Mouse (Mus musculus) myocyte (in vitro differentiated cells): ENCODE results near the gene Vps4b. TPM values are rescaled to one million over a fixed set of nuclear protein-coding genes. Genes with fewer than 3 reads are reported as not detected.

Experiments
- H3K27me3 ChIP-seq: one replicate; pipeline ENCODE4 v1.6.1; 2011; ENCODE audit not compliant: control insufficient read depth, insufficient read depth, insufficient read length
- H3K36me3 ChIP-seq: one replicate; pipeline ENCODE4 v1.6.1; 2011; ENCODE audit not compliant: control insufficient read depth, insufficient read depth
- H3K4me2 ChIP-seq: one replicate; pipeline ENCODE4 v1.6.1; 2011; ENCODE audit warnings: low read depth, control low read depth
- H3K4me3 ChIP-seq: one replicate; pipeline ENCODE4 v1.5.1; 2011; ENCODE audit warnings: mild to moderate bottlenecking, control low read depth, moderate library complexity
- H3K79me2 ChIP-seq: one replicate; pipeline ENCODE4 v1.6.1; 2011; ENCODE audit not compliant: control insufficient read depth, insufficient read depth
- H3ac ChIP-seq: one replicate; pipeline ENCODE4 v1.6.1; 2011; ENCODE audit not compliant: control insufficient read depth, insufficient read length
- CEBPB ChIP-seq: IDR thresholded peaks from 2 replicates; pipeline ENCODE4 v1.6.1; 2011; ENCODE audit warnings: mild to moderate bottlenecking, moderate library complexity; ENCODE audit not compliant: poor library complexity, insufficient read depth, severe bottlenecking
- E2F4 ChIP-seq: IDR thresholded peaks from one replicate; pipeline ENCODE4 v1.6.1; 2011; ENCODE audit warnings: mild to moderate bottlenecking, control low read depth, moderate library complexity; ENCODE audit not compliant: insufficient read depth
- MAX ChIP-seq: IDR thresholded peaks from one replicate; pipeline ENCODE4 v1.6.1; 2011; ENCODE audit warnings: low read depth, mild to moderate bottlenecking, control low read depth
- MYOD1 ChIP-seq, 3 experiments: IDR thresholded peaks; one replicate each; pipeline ENCODE4 v1.6.1; 2011; ENCODE audit warnings: control low read depth in 2 of 3, low read depth in 2 of 3, mild to moderate bottlenecking in 2 of 3, moderate library complexity in 1 of 3; ENCODE audit not compliant: insufficient read length in 2 of 3, control insufficient read depth in 1 of 3
- MYOG ChIP-seq, 3 experiments: IDR thresholded peaks; one replicate each; pipeline ENCODE4 v1.6.1; 2011; ENCODE audit warnings: control low read depth in 2 of 3, low read depth in 2 of 3, mild to moderate bottlenecking in 2 of 3; ENCODE audit not compliant: insufficient read length in 2 of 3, control insufficient read depth in 1 of 3, insufficient read depth in 1 of 3
- POLR2A ChIP-seq: IDR thresholded peaks from one replicate; pipeline ENCODE4 v1.6.1; 2011; ENCODE audit warnings: low read depth, mild to moderate bottlenecking, control low read depth, moderate library complexity; ENCODE audit not compliant: insufficient read length
- POLR2AphosphoS2 ChIP-seq: IDR thresholded peaks from one replicate; pipeline ENCODE4 v1.6.1; 2011; ENCODE audit warnings: low read depth, control low read depth; ENCODE audit not compliant: insufficient read length
- REST ChIP-seq: IDR thresholded peaks from one replicate; pipeline ENCODE4 v1.6.1; 2011; ENCODE audit warnings: mild to moderate bottlenecking, control low read depth, moderate library complexity; ENCODE audit not compliant: insufficient read depth, insufficient read length
- SRF ChIP-seq: IDR thresholded peaks from one replicate; pipeline ENCODE4 v1.6.1; 2011; ENCODE audit warnings: low read depth; ENCODE audit not compliant: control insufficient read depth, insufficient read length
- TCF12 ChIP-seq: IDR thresholded peaks from one replicate; pipeline ENCODE4 v1.6.1; 2011; ENCODE audit warnings: mild to moderate bottlenecking, control low read depth; ENCODE audit not compliant: poor library complexity, insufficient read depth, severe bottlenecking
- TCF3 ChIP-seq: IDR thresholded peaks from one replicate; pipeline ENCODE4 v1.6.1; 2011; ENCODE audit warnings: low read depth, control low read depth; ENCODE audit not compliant: insufficient read length
- USF1 ChIP-seq: IDR thresholded peaks from one replicate; pipeline ENCODE4 v1.6.1; 2011; ENCODE audit warnings: low read depth, mild to moderate bottlenecking, control low read depth, moderate library complexity
- polyA plus RNA-seq: library from polyadenylated mRNA; unstranded; fragments of >200 nt; fragmentation: generic; extraction: Trizol; gene quantifications from one replicate; pipeline ENCODE4 v1.2.1, GENCODE M21; 2012; ENCODE audit warnings: missing spikeins

The Vps4b gene
- polyA plus RNA-seq, 1 experiment = 17.7 TPM

DNA sequence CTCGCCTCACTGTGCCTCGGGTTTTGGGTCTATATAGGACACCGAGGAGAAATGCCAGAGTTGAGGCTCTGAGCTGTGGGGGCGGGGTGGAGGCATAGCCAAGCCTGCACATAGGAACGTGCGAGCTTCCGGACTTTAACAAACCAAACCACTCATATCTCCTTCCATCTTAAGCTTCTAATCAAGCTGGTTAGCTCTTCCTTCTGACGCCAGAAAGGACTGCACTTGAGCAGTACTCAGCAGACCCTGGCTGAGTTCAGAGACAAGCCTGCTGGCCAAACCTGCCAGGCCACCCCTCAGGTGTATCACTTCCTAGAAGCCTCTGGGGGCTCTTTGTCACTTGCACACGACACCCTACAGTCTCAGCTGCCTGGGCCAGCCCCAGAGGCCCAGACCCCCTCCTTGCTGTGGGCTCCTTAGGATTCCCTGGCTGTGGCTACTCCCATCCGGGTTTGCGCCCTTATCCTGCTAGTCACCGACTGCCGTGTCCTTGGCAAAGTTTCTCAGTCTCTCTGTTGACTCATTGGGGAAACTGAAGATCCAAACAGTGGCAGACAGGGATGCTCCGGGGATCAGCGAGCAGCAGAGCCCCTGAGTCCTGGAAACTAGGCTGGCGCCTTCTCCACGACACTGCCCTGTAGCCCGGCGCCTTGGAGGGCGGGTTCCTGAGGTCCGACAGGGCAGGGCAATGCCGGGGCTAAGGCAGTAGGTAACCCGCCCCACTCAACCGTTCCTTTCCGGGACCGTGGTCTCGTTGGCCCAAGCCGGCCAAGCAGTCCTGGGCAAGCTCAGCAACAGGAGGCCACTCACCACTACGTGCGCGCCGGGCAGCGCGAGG is 37.6 kb downstream of the Vps4b start:
- Histone ChIP-seq H3K27me3 (no peaks in the 10 kb centered on the region), H3K4me3 (peak overlapping the region; percentile 63), H3K4me2 (peak overlapping the region; percentile 95)

GRCm38 (mm10) chr1:106756633-106757032 is 39.9 kb downstream of the Vps4b start:
- Histone ChIP-seq H3K79me2 (no peaks in the 10 kb centered on the region), H3K27me3 (no peaks in the 10 kb centered on the region), H3ac (no peak overlapping the region), H3K4me3 (no peak overlapping the region), H3K36me3 (no peaks in the 10 kb centered on the region), H3K4me2 (no peak overlapping the region)
- TF ChIP-seq CEBPB (no peak), REST (no peak), POLR2A (no peak), MYOG (IDR thresholded peaks at IDR 0.05; ENCODE audit: control insufficient read depth in 1 of 3, insufficient read depth in 1 of 3, insufficient read length in 2 of 3, low read depth in 2 of 3) (no peak), POLR2AphosphoS2 (no peak), USF1 (no peak), SRF (no peak), TCF12 (no peak)

More for the DNA sequence above, 37.6 kb downstream of the Vps4b start:
- peak overlapping the region; percentile 55 for H3ac ChIP-seq
- TF ChIP-seq TCF12 = no peak
- TF ChIP-seq TCF3 = no peak
- no peak for TF ChIP-seq E2F4
- no peak for TF ChIP-seq POLR2A
- H3K79me2 ChIP-seq = no peaks in the 10 kb centered on the region
- no peaks in the 10 kb centered on the region for H3K36me3 ChIP-seq

DNA sequence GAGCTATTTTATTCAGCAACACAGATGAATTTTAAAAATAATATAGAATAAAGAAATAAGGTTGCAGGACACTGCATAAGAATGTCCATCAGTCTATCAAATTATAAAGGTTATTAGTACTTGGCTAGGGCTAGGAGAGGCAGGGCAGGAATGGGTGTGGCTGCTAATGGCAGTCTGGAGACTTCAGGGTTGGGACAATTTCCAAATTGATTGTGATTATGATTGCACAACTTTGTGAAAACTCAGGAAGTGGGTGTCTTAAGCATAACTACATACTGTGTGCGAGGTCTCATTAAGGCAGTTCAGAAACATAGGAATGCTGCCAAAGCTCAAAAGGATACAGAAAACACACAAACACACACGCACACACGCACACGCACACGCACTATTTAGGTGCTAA is 44.5 kb downstream of the Vps4b start:
- Histone ChIP-seq H3K4me2 (no peak overlapping the region), H3K36me3 (peaks cover 4% of the 10 kb centered on the region), H3K79me2 (no peaks in the 10 kb centered on the region), H3ac (no peak overlapping the region), H3K27me3 (no peaks in the 10 kb centered on the region), H3K4me3 (no peak overlapping the region)
- TF ChIP-seq TCF12 (no peak), E2F4 (no peak), USF1 (no peak), MAX (no peak), SRF (no peak), REST (no peak), MYOG (IDR thresholded peaks at IDR 0.05; ENCODE audit: control insufficient read depth in 1 of 3, insufficient read depth in 1 of 3, insufficient read length in 2 of 3, low read depth in 2 of 3) (no peak), MYOD1 (IDR thresholded peaks at IDR 0.05; ENCODE audit: control insufficient read depth in 1 of 3, insufficient read length in 2 of 3, low read depth in 2 of 3) (no peak)

GRCm38 (mm10) chr1:106750656-106751055 is 45.9 kb downstream of the Vps4b start:
- no peaks in the 10 kb centered on the region for H3K79me2 ChIP-seq
- H3ac ChIP-seq = no peak overlapping the region
- H3K36me3 ChIP-seq = peaks cover 5% of the 10 kb centered on the region
- TF ChIP-seq CEBPB = no peak
- no peak for TF ChIP-seq TCF12
- no peak for TF ChIP-seq MYOG (IDR thresholded peaks at IDR 0.05; ENCODE audit: control insufficient read depth in 1 of 3, insufficient read depth in 1 of 3, insufficient read length in 2 of 3, low read depth in 2 of 3)
- no peak for TF ChIP-seq TCF3
- no peak for TF ChIP-seq REST
- no peak overlapping the region for H3K4me3 ChIP-seq
- no peaks in the 10 kb centered on the region for H3K27me3 ChIP-seq
- no peak overlapping the region for H3K4me2 ChIP-seq

GRCm38 (mm10) chr1:106748555-106749315 is 47.8 kb downstream of the Vps4b start:
- Histone ChIP-seq H3K36me3 (peaks cover 5% of the 10 kb centered on the region), H3ac (no peak overlapping the region), H3K4me2 (no peak overlapping the region), H3K27me3 (no peaks in the 10 kb centered on the region), H3K79me2 (no peaks in the 10 kb centered on the region), H3K4me3 (no peak overlapping the region)
- TF ChIP-seq POLR2A = no peak
- no peak for TF ChIP-seq SRF
- no peak for TF ChIP-seq REST
- no peak for TF ChIP-seq CEBPB
- no peak for TF ChIP-seq TCF3
- TF ChIP-seq USF1 = no peak
- no peak for TF ChIP-seq E2F4
- no peak for TF ChIP-seq MAX
- TF ChIP-seq TCF12 = no peak
- no peak for TF ChIP-seq POLR2AphosphoS2
- TF ChIP-seq MYOD1 (IDR thresholded peaks at IDR 0.05; ENCODE audit: control insufficient read depth in 1 of 3, insufficient read length in 2 of 3, low read depth in 2 of 3) = no peak
- no peak for TF ChIP-seq MYOG (IDR thresholded peaks at IDR 0.05; ENCODE audit: control insufficient read depth in 1 of 3, insufficient read depth in 1 of 3, insufficient read length in 2 of 3, low read depth in 2 of 3)
